13 mouse cellular contexts compared by ENCODE assay signal in genomic region chr12:40838940-40839339, GRCm38 (mm10).
DNase-seq lines count a peak whose midpoint lies in the region; ATAC-seq lines count a peak whose summit lies in the region.
"Had no signal": no experiment of that assay in that cellular context is flagged by ENCODE, and none has a peak within 500 bp of the region (broad histone marks: within the 10 kb centered on the region; RNA-seq: fewer than 3 reads in every experiment).

No protein-coding gene starts in this region.

- H3K9me3 ChIP-seq in forebrain, embryonic 15.5 days = no peaks in the 10 kb centered on the region
- no peaks in the 10 kb centered on the region for H3K9me3 ChIP-seq in forebrain, embryonic 16.5 days (ENCODE audit: control insufficient read depth, low read length)
- H3K9me3 ChIP-seq: limb, embryonic 12.5 days had no signal

- 66% methylated on average over 5 of the region's 5 CpGs for WGBS in forebrain, embryonic 15.5 days
- WGBS in forebrain, embryonic 16.5 days = 73% methylated on average over 5 of the region's 5 CpGs

- no peaks in the 10 kb centered on the region for H3K27me3 ChIP-seq in forebrain, embryonic 15.5 days
- no peaks in the 10 kb centered on the region for H3K27me3 ChIP-seq in forebrain, embryonic 16.5 days (replicated peaks; ENCODE audit: control insufficient read depth, insufficient read depth, low read length)
- H3K27me3 ChIP-seq: CH12.LX; limb, embryonic 12.5 days had no signal

- DNase-seq in kidney, postnatal 4 days = peak; percentile 33 to 51
- DNase-seq in kidney, adult 18-20 months = no peak
- DNase-seq in right cerebral cortex, postnatal 10 days (ENCODE audit: low spot score in 2 of 2) = peak; percentile 54 to 63
- no peak for DNase-seq in right cerebral cortex, postnatal 14 days
- peak; percentile 18 for DNase-seq in skeletal muscle tissue, adult 2 months (ENCODE audit: low read depth, low spot score)
- DNase-seq: thymus, postnatal 25 days had no signal

- no peak for ATAC-seq in forebrain, embryonic 15.5 days (replicated peaks)
- no peak for ATAC-seq in forebrain, embryonic 16.5 days
- no peak for ATAC-seq in megakaryocyte, adult 5-6 weeks (ENCODE audit: poor library complexity, severe bottlenecking)
- ATAC-seq: midbrain, embryonic 16.5 days had no signal

- no peak overlapping the region for H3K9ac ChIP-seq in forebrain, embryonic 15.5 days (replicated peaks)
- H3K9ac ChIP-seq in forebrain, embryonic 16.5 days (replicated peaks; ENCODE audit: low read depth, low read length) = no peak overlapping the region
- H3K9ac ChIP-seq: limb, embryonic 12.5 days had no signal

- H3K4me2 ChIP-seq in forebrain, embryonic 15.5 days (replicated peaks) = no peak overlapping the region
- no peak overlapping the region for H3K4me2 ChIP-seq in forebrain, embryonic 16.5 days (ENCODE audit: low read length)
- H3K4me2 ChIP-seq: limb, embryonic 12.5 days had no signal

- no peak overlapping the region for H3K4me3 ChIP-seq in forebrain, embryonic 15.5 days
- no peak overlapping the region for H3K4me3 ChIP-seq in forebrain, embryonic 16.5 days (replicated peaks; ENCODE audit: low read length)
- H3K4me3 ChIP-seq: limb, embryonic 12.5 days had no signal

- peak overlapping the region; percentile 70 for H3K27ac ChIP-seq in forebrain, embryonic 15.5 days (replicated peaks)
- no peak overlapping the region; the same call in 1 of the 2 replicates for H3K27ac ChIP-seq in forebrain, embryonic 16.5 days (ENCODE audit: low read length)
- H3K27ac ChIP-seq: kidney, postnatal 0 days; limb, embryonic 12.5 days had no signal

- peaks cover 39% of the 10 kb centered on the region for H3K4me1 ChIP-seq in forebrain, embryonic 15.5 days
- H3K4me1 ChIP-seq in forebrain, embryonic 16.5 days (replicated peaks; ENCODE audit: control insufficient read depth, insufficient read depth, low read length) = peaks cover 27% of the 10 kb centered on the region

- H3K36me3 ChIP-seq in forebrain, embryonic 15.5 days = peaks cover 6% of the 10 kb centered on the region; the same call in 1 of the 2 replicates
- H3K36me3 ChIP-seq in forebrain, embryonic 16.5 days (ENCODE audit: control insufficient read depth, insufficient read depth) = 0 out of 2 replicates have a peak, but pooled peaks cover 3% of the 10 kb centered on the region

Comparison
In these comparisons a context has a peak if more than half of its experiments do, and no peak if none do; other contexts are left out.
1. DNase-seq: peak in kidney, postnatal 4 days (2 of 2), right cerebral cortex, postnatal 10 days (2 of 2) and skeletal muscle tissue, adult 2 months (single experiment); none in kidney, adult 18-20 months (single experiment) and right cerebral cortex, postnatal 14 days (single experiment).